Mouse (Mus musculus) stomach, postnatal 0 days (tissue): ENCODE measurements around the gene Olfr851.

Source experiments
- CTCF ChIP-seq: IDR thresholded peaks from 2 replicates; pipeline ENCODE4 v1.5.1; 2016; ENCODE audit warnings: antibody characterized with exemption, low read depth, mild to moderate bottlenecking, moderate library complexity
- EP300 ChIP-seq: optimal IDR thresholded peaks from 2 replicates; pipeline ENCODE3; 2016; ENCODE audit warnings: antibody characterized with exemption

- no peak for TF ChIP-seq CTCF
- no peak for TF ChIP-seq EP300
Measured at GRCm38 (mm10) chr9:19540976-19541375, 47.9 kb downstream of the Olfr851 start, which contains the start of gene Olfr853.
